In the genomic region with DNA sequence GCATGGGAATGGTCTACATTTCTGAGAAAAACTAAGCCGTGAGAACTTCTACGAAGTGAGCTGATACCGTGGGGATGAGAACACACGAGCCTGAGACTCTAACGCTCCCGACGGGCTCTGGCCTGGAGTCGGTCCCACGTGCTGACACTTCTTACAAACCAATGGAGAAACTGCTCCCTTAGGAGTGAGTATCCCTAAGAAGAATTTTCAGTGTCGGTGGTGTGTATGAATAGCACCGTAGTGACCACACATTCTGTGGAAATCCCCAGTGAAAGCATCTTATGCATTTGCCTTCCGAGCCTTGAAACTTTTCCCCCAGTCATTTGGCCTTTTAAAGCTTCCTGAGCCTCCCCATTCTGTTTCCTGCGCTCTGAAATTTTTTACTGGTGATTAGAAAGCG, we compare ENCODE assay signal across 26 mouse cellular contexts. TPM values are rescaled to one million over a fixed set of nuclear protein-coding genes. Genes with fewer than 3 reads are reported as not detected.
A peak's percentile ranks its signal among the peaks of the same experiment; 100 is the strongest.
DNase-seq lines count a peak whose midpoint lies in the region; ATAC-seq and TF ChIP-seq lines count a peak whose summit lies in the region.
"Had no signal": no experiment of that assay in that cellular context is flagged by ENCODE, and none has a peak within 500 bp of the region (broad histone marks: within the 10 kb centered on the region; RNA-seq: fewer than 3 reads in every experiment).

No protein-coding gene starts in this region.

- H3K27ac ChIP-seq in kidney, adult 2 months (ENCODE audit: insufficient read depth, low read depth, low read length): peak overlapping the region; percentile 97
- no peak overlapping the region for H3K27ac ChIP-seq in kidney, embryonic 15.5 days
- no peak overlapping the region for H3K27ac ChIP-seq in midbrain, embryonic 11.5 days (ENCODE audit: low read depth, low read length)
- no peak overlapping the region for H3K27ac ChIP-seq in midbrain, postnatal 0 days (ENCODE audit: low read depth, low read length)
- H3K27ac ChIP-seq: embryonic facial prominence, embryonic 12.5 days; hindbrain, embryonic 10.5 days; hindbrain, embryonic 15.5 days; limb, embryonic 13.5 days; liver, embryonic 12.5 days; midbrain, embryonic 13.5 days had no signal

- in situ Hi-C loops in Patski (cut with MboI; ENCODE audit: low pct_unique_long_range_greater_than_20kb): no loop called here

- CTCF ChIA-PET in Patski (lab: Charles Lee): no interaction called here

- no peaks in the 10 kb centered on the region for H3K27me3 ChIP-seq in kidney, adult 2 months (replicated peaks; ENCODE audit: control insufficient read depth, insufficient read depth, low read length)
- no peaks in the 10 kb centered on the region for H3K27me3 ChIP-seq in kidney, embryonic 15.5 days
- no peaks in the 10 kb centered on the region for H3K27me3 ChIP-seq in midbrain, embryonic 11.5 days (ENCODE audit: control insufficient read depth, insufficient read depth, low read length)
- no peaks in the 10 kb centered on the region for H3K27me3 ChIP-seq in midbrain, postnatal 0 days (ENCODE audit: insufficient read depth, low read length)
- H3K27me3 ChIP-seq in Patski: no peaks in the 10 kb centered on the region
- H3K27me3 ChIP-seq: embryonic facial prominence, embryonic 12.5 days; heart, embryonic 12.5 days; hindbrain, embryonic 15.5 days; limb, embryonic 13.5 days; midbrain, embryonic 13.5 days had no signal

- no peak overlapping the region for H3K4me3 ChIP-seq in kidney, adult 2 months (ENCODE audit: insufficient read depth, low read depth, low read length)
- H3K4me3 ChIP-seq in kidney, embryonic 15.5 days (replicated peaks): no peak overlapping the region
- no peak overlapping the region for H3K4me3 ChIP-seq in midbrain, embryonic 11.5 days (ENCODE audit: low read depth, low read length)
- H3K4me3 ChIP-seq in midbrain, postnatal 0 days (ENCODE audit: low read depth, low read length): no peak overlapping the region
- H3K4me3 ChIP-seq: embryonic facial prominence, embryonic 12.5 days; heart, embryonic 12.5 days; hindbrain, embryonic 10.5 days; hindbrain, embryonic 15.5 days; limb, embryonic 13.5 days; liver, embryonic 12.5 days; megakaryocyte, embryonic 14.5 days; midbrain, embryonic 13.5 days had no signal

- H3K4me1 ChIP-seq in kidney, adult 2 months (ENCODE audit: control insufficient read depth, insufficient read depth, low read length): peaks cover 9% of the 10 kb centered on the region
- peaks cover 17% of the 10 kb centered on the region for H3K4me1 ChIP-seq in kidney, embryonic 15.5 days
- peaks cover 9% of the 10 kb centered on the region for H3K4me1 ChIP-seq in midbrain, embryonic 11.5 days (ENCODE audit: control insufficient read depth, insufficient read depth, low read length)
- no peaks in the 10 kb centered on the region for H3K4me1 ChIP-seq in midbrain, postnatal 0 days (ENCODE audit: insufficient read depth, low read length)

- no peak overlapping the region for H3K4me2 ChIP-seq in kidney, embryonic 15.5 days
- no peak overlapping the region for H3K4me2 ChIP-seq in midbrain, embryonic 11.5 days
- H3K4me2 ChIP-seq in midbrain, postnatal 0 days (ENCODE audit: low read depth, low read length, poor library complexity, severe bottlenecking): no peak overlapping the region
- H3K4me2 ChIP-seq: embryonic facial prominence, embryonic 12.5 days; heart, embryonic 12.5 days; hindbrain, embryonic 15.5 days; limb, embryonic 13.5 days; liver, embryonic 12.5 days; midbrain, embryonic 13.5 days had no signal

- no peaks in the 10 kb centered on the region for H3K36me3 ChIP-seq in kidney, adult 2 months (ENCODE audit: control insufficient read depth, insufficient read depth, low read length)
- H3K36me3 ChIP-seq in kidney, embryonic 15.5 days: no peaks in the 10 kb centered on the region
- no peaks in the 10 kb centered on the region for H3K36me3 ChIP-seq in midbrain, embryonic 11.5 days (ENCODE audit: control insufficient read depth, insufficient read depth, low read length)
- H3K36me3 ChIP-seq in midbrain, postnatal 0 days (ENCODE audit: insufficient read depth, low read length): no peaks in the 10 kb centered on the region
- H3K36me3 ChIP-seq: embryonic facial prominence, embryonic 12.5 days; heart, embryonic 12.5 days; hindbrain, embryonic 10.5 days; hindbrain, embryonic 15.5 days; liver, embryonic 12.5 days; midbrain, embryonic 13.5 days had no signal

- ATAC-seq in kidney, embryonic 15.5 days (replicated peaks; ENCODE audit: low FRiP score): no peak
- no peak for ATAC-seq in midbrain, embryonic 11.5 days (ENCODE audit: low FRiP score)
- no peak for ATAC-seq in midbrain, postnatal 0 days (ENCODE audit: low FRiP score)
- ATAC-seq in Patski: peak; percentile 8
- no peak for ATAC-seq in frontal cortex, adult (ENCODE audit: low TSS enrichment)
- ATAC-seq: forebrain, postnatal 0 days; inflammation-experienced regulatory T-cells, adult 6 months; liver, embryonic 12.5 days; lung, postnatal 0 days; midbrain, embryonic 13.5 days had no signal

- POLR2A ChIA-PET in Patski (lab: Charles Lee): no interaction called here

- TF ChIP-seq POLR2A in kidney, adult 2 months (IDR thresholded peaks at IDR 0.05; ENCODE audit: low read depth, low read length): no peak

- H3K9me3 ChIP-seq in kidney, embryonic 15.5 days (replicated peaks): no peaks in the 10 kb centered on the region
- no peaks in the 10 kb centered on the region for H3K9me3 ChIP-seq in midbrain, embryonic 11.5 days (ENCODE audit: control insufficient read depth, low read length)
- no peaks in the 10 kb centered on the region for H3K9me3 ChIP-seq in midbrain, postnatal 0 days (ENCODE audit: low read length)
- H3K9me3 ChIP-seq: embryonic facial prominence, embryonic 12.5 days; heart, embryonic 12.5 days; liver, embryonic 12.5 days had no signal

- H3K9ac ChIP-seq in kidney, embryonic 15.5 days: no peak overlapping the region
- no peak overlapping the region for H3K9ac ChIP-seq in midbrain, embryonic 11.5 days (ENCODE audit: low read length)
- H3K9ac ChIP-seq in midbrain, postnatal 0 days (replicated peaks; ENCODE audit: low read length, poor library complexity, severe bottlenecking): no peak overlapping the region
- H3K9ac ChIP-seq: embryonic facial prominence, embryonic 12.5 days; forebrain, postnatal 0 days; heart, embryonic 12.5 days; hindbrain, embryonic 15.5 days; limb, embryonic 13.5 days; liver, embryonic 12.5 days; midbrain, embryonic 13.5 days had no signal

- peak; percentile 24 for DNase-seq in kidney, adult 2 months
- DNase-seq in midbrain, embryonic 11.5 days (ENCODE audit: low spot score, missing footprints): peak; percentile 28
- no peak for DNase-seq in midbrain, postnatal 0 days (ENCODE audit: low spot score)
- DNase-seq in Patski (ENCODE audit: low read depth, low spot score): no peak
- no peak for DNase-seq in right cerebral cortex, postnatal 4 days
- DNase-seq: B cell, adult 2 months; cerebellum, adult 2 months; cerebellum, postnatal 36 days; forebrain, postnatal 0 days; gastrocnemius, postnatal 14 days; heart, postnatal 14 days; lung, adult 18-20 months; lung, postnatal 4 days; thymus, postnatal 25 days had no signal

- 59% methylated on average over 14 of the region's 14 CpGs for WGBS in kidney, adult 2 months
- 78% methylated on average over 14 of the region's 14 CpGs for WGBS in kidney, embryonic 15.5 days
- WGBS in midbrain, embryonic 11.5 days: 84% methylated on average over 14 of the region's 14 CpGs
- WGBS in midbrain, postnatal 0 days: 84% methylated on average over 14 of the region's 14 CpGs

- TF ChIP-seq CTCF in kidney, adult 2 months (conservative IDR thresholded peaks at IDR 0.05; ENCODE audit: insufficient read depth, insufficient read length, low read depth, low read length): no peak
- no peak for TF ChIP-seq CTCF in midbrain, postnatal 0 days (IDR thresholded peaks at IDR 0.05)
- TF ChIP-seq CTCF in Patski (IDR thresholded peaks at IDR 0.05): no peak

RNA-seq across cellular contexts. Expression of a gene that starts 27.7 kb away (rescaled TPM):
- polyA plus RNA-seq in kidney, adult 2 months (2012; rRNA removed): 98.1 and 123 TPM in 2 replicates
- 78.7 and 94.8 TPM in 2 replicates for polyA plus RNA-seq in kidney, embryonic 15.5 days (2015; fragmentation: Nextera tagmentation; extraction: Ambion mirVana)
- 19.1 and 20.1 TPM in 2 replicates for polyA plus RNA-seq in midbrain, embryonic 11.5 days (2014; fragmentation: Nextera tagmentation; extraction: Ambion mirVana)
- total RNA-seq in midbrain, postnatal 0 days (2014; rRNA removed): 59.7 and 59.9 TPM in 2 replicates
- polyA plus RNA-seq in midbrain, postnatal 0 days (2015; fragmentation: Nextera tagmentation; extraction: Ambion mirVana): 87.2 and 91.0 TPM in 2 replicates
- 27.3 TPM for polyA plus RNA-seq in Patski (2021)

Comparison
In these comparisons a context has a peak if more than half of its experiments do, and no peak if none do; other contexts are left out.
1. DNase-seq: peak in kidney, adult 2 months (single experiment) and midbrain, embryonic 11.5 days (single experiment); none in midbrain, postnatal 0 days (single experiment), Patski (single experiment) and right cerebral cortex, postnatal 4 days (single experiment).